Mouse (Mus musculus): Measurements from ENCODE around the gene Dennd6a.

- TF ChIP-seq CTCF (IDR thresholded peaks at IDR 0.05; ENCODE audit: low read depth): no peak
- no peak for TF ChIP-seq EP300 (optimal IDR thresholded peaks at IDR 0.05)
Observed at GRCm38 (mm10) chr14:26667991-26668370, 94.3 kb downstream of the Dennd6a start.

Measured in stomach, postnatal 0 days (tissue).